Mouse (Mus musculus) forebrain, embryonic 10.5 days (tissue): ENCODE results near the gene Pcsk4. TPM values are rescaled to one million over a fixed set of nuclear protein-coding genes. Genes with fewer than 3 reads are reported as not detected.
A peak's percentile ranks its signal among the peaks of the same experiment; 100 is the strongest.

ENCODE experiments used
- DNase-seq: peaks from one replicate; pipeline ENCODE4 v3.0.0-alpha.2; 2017; ENCODE audit warnings: low spot score; ENCODE audit errors: extremely low spot score
- H3K27ac ChIP-seq: fragments of 300-500 bp; sonication (generic); 2 replicates; pipeline ENCODE4 v1.5.1; 2016; ENCODE audit warnings: mild to moderate bottlenecking
- H3K27me3 ChIP-seq: fragments of 300-500 bp; sonication (generic); 2 replicates; pipeline ENCODE4 v1.6.1; 2016; ENCODE audit warnings: mild to moderate bottlenecking; ENCODE audit not compliant: poor library complexity, severe bottlenecking
- H3K36me3 ChIP-seq: fragments of 300-500 bp; sonication (generic); replicated peaks from 2 replicates; pipeline ENCODE4 v1.6.1; 2016; ENCODE audit warnings: mild to moderate bottlenecking, moderate library complexity
- H3K4me1 ChIP-seq: fragments of 300-500 bp; sonication (generic); 2 replicates; pipeline ENCODE4 v1.6.1; 2016
- H3K4me3 ChIP-seq: fragments of 300-500 bp; sonication (generic); 2 replicates; pipeline ENCODE4 v1.5.1; 2016; ENCODE audit warnings: mild to moderate bottlenecking, moderate library complexity
- H3K9me3 ChIP-seq: fragments of 300-500 bp; sonication (generic); 2 replicates; pipeline ENCODE4 v1.6.1; 2016; ENCODE audit warnings: mild to moderate bottlenecking, moderate library complexity
- WGBS: fragments of 180-500 bp; shearing (Covaris S2); methylation state at CpG from one replicate; pipeline ENCODE4 v1.1.7; 2016; 5-methylcytosine and 5-hydroxymethylcytosine counted together
- polyA plus RNA-seq: library from polyadenylated mRNA; unstranded; fragments of >200 nt; fragmentation: Nextera tagmentation; extraction: Ambion mirVana; gene quantifications from 2 replicates; pipeline ENCODE4 v1.2.1, GENCODE M21; 2016

The Pcsk4 gene
- polyA plus RNA-seq, 1 experiment from 2014 or later: 6.7 TPM

DNA sequence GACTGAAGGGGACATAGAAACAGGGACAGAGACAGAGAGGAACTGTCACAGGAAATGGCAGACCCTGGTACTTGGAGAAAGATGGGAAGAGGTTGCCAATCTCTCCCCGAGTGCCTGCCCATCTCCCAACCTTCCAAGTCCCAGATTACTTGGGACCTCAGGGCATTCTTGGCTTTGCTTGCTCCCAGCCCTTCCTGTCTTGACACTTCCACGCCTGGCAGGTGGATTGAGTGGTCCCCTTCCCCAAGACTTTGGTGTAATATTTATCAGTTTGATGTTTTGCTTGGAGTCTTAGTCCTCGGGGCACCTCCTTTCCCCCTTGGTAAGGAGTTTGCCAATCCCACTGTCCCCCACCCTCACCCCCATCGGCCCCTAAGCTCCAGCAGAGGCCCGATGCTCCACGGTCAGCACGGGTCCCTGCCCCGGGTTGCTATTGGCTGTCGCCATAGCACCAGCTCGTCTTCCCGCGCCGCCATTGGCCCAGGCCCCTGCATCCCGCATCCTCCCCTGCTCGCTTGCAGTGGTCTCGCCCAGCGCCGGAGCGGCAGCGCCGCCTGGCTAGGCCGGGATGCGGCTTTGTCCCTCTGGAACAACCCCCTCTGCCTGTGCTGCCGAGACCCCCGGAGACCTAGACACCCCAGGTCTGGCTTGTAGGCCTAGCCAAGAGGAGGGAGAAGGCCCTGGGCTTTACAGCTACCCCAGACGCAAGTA is 30.6 kb downstream of the Pcsk4 start:
- H3K9me3 ChIP-seq: no peaks in the 10 kb centered on the region
- peak; percentile 92 for DNase-seq
- peak overlapping the region; percentile 57 for H3K4me3 ChIP-seq
- peaks cover 92% of the 10 kb centered on the region for H3K4me1 ChIP-seq
- peak overlapping the region; percentile 89 for H3K27ac ChIP-seq
- H3K27me3 ChIP-seq: peaks cover 72% of the 10 kb centered on the region
- peaks cover 33% of the 10 kb centered on the region for H3K36me3 ChIP-seq
- 5% methylated on average over 26 of the region's 26 CpGs for WGBS

- Histone ChIP-seq H3K27ac (peak overlapping the region; percentile 89), H3K4me3 (0 out of 2 replicates have a peak overlapping the region, but pooled peaks have one; percentile 9), H3K4me1 (peaks cover 97% of the 10 kb centered on the region), H3K36me3 (peaks cover 36% of the 10 kb centered on the region), H3K9me3 (no peaks in the 10 kb centered on the region), H3K27me3 (peaks cover 63% of the 10 kb centered on the region)
- WGBS: 79% methylated on average over 8 of the region's 8 CpGs
- DNase-seq: no peak
These were observed 31.7 kb downstream of the Pcsk4 start for GRCm38 (mm10) chr10:80297526-80298133.

DNA sequence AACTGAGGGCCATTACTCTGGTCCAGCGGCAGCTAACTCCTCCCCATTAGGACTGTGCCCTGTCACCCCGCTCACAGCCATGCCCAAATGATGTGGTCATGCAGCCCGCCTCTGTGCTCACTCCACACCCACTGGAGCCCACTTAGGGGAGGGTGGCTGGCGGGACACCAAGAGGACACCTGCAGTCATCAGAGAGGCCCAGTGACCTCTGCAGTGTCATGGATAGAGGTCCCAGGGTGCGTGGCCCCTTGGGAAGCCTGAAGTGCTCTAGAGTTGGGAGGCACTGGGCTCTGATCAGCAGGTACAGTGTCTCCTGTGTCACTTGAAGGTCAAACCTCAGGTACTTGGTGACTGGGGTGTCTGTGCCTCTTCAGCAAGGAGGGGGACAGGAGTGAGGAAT is 32.5 kb downstream of the Pcsk4 start:
- 85% methylated on average over 5 of the region's 5 CpGs for WGBS
- Histone ChIP-seq H3K4me3 (peak overlapping the region; percentile 58; the same call in 1 of the 2 replicates), H3K9me3 (no peaks in the 10 kb centered on the region), H3K27me3 (peaks cover 55% of the 10 kb centered on the region), H3K4me1 (peaks cover 93% of the 10 kb centered on the region), H3K36me3 (peaks cover 28% of the 10 kb centered on the region), H3K27ac (peak overlapping the region; percentile 85)
- no peak for DNase-seq

DNA sequence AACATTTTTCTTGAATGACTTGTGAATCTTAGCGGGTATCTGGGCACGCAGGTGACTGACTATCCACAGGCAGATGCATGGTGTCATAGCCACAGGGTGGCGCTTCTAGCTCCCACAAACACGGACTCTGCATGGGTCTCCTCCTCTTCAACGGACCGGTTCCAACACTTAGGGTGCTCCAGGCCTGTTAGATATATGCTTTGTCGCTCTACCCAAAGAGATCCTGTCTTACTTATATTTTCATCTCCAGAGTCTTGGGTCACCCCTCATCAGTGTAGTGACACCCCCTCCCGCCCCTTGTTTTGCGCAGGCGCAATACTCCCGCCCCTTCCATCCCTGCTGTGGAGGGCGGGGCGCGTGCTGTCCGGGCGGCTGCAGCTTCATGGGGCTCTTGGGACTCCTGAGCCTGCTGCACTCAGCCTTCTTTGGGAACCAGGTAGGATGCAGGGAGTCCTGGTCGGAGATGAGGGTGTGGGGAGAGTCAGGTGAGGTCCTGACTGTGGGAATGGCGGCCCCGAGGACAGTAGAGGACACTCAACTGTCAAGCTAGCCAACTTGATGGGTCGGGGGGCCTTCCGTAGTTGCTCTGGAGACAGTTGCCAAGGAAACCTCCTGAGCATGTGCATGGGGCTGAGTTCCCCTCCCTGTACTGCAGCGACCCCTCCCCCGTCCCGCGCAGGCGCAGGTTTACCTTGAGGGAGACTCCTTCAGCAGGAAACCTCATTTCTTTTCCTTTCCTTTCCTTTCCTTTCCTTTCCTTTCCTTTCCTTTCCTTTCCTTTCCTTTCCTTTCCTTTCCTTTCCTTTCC is 33.5 kb downstream of the Pcsk4 start, which contains the start of gene Apc2:
Gene Apc2 (plus strand): TSS at position 360 of the 808 bp plus-strand sequence.
- Histone ChIP-seq H3K4me3 (peak within 1 kb of the TSS; percentile 98), H3K27ac (peak within 1 kb of the TSS; percentile 85), H3K4me1 (peaks cover 84% of the 10 kb centered on the region), H3K36me3 (peaks cover 26% of the 10 kb centered on the region), H3K9me3 (no peaks in the 10 kb centered on the region), H3K27me3 (peaks cover 45% of the 10 kb centered on the region)
- WGBS: 1% methylated on average over 26 of the region's 26 CpGs
- peak; percentile 81 for DNase-seq

DNA sequence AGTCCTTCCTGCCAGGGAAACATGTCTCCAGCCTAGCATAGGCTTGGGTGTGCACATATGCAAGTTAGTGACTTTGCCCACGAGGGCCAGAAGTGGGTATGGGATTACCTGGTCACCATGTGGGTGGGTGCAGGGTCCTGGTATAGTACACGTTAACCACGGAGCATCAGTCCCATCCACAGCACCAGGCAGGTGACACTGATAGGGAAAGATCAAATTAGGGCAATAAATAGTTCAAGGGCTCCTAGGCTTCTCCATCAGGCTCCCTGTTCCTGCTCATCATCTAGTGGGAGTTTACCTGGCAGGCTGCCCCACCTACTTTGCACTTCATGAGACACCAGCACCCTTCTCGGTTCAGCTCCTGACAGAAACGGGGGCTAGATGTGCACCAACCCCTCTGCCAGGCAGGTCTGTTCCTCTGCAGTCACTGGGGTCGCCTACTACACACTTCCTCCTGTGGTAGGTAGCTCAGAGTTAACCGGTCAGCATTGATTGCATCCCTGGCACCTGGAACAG is 34.5 kb downstream of the Pcsk4 start:
- H3K27me3 ChIP-seq: peaks cover 36% of the 10 kb centered on the region
- WGBS: 46% methylated on average over 7 of the region's 7 CpGs
- no peaks in the 10 kb centered on the region for H3K9me3 ChIP-seq
- DNase-seq: no peak
- H3K4me3 ChIP-seq: peak overlapping the region; percentile 98
- H3K36me3 ChIP-seq: peaks cover 26% of the 10 kb centered on the region
- 0 out of 2 replicates have a peak overlapping the region, but pooled peaks have one; percentile 30 for H3K27ac ChIP-seq
- H3K4me1 ChIP-seq: peaks cover 74% of the 10 kb centered on the region

DNA sequence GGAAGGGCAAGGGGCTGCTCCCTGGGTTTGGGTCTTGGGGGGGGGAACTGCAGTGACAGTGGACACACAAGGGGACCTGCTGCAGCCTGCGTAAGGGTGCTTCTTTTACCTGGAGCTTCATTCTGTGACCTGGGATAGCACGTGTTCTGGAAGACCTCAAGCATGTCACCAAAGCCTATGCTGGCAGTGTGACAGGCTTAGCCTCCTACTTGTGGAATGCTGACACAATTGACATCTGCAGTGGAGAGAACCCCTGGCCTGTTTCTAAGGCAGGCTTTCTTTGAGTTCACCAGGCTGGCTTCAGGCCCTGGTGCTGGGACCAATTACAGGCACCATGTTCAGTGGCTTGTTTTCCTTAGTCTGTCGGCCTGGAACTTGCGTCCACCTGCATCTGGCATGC is 35.0 kb downstream of the Pcsk4 start:
- Histone ChIP-seq H3K4me1 (peaks cover 69% of the 10 kb centered on the region), H3K27me3 (peaks cover 30% of the 10 kb centered on the region), H3K4me3 (peak overlapping the region; percentile 98), H3K27ac (0 out of 2 replicates have a peak overlapping the region, but pooled peaks have one; percentile 30), H3K9me3 (no peaks in the 10 kb centered on the region), H3K36me3 (peaks cover 27% of the 10 kb centered on the region)
- DNase-seq: no peak
- WGBS: 73% methylated on average over 4 of the region's 4 CpGs

GRCm38 (mm10) chr10:80293325-80293724 is 36.0 kb downstream of the Pcsk4 start:
- no peak for DNase-seq
- WGBS: 33% methylated on average over 14 of the region's 14 CpGs
- H3K27ac ChIP-seq: peak overlapping the region; percentile 99
- H3K4me3 ChIP-seq: peak overlapping the region; percentile 98
- no peaks in the 10 kb centered on the region for H3K9me3 ChIP-seq
- H3K27me3 ChIP-seq: peaks cover 20% of the 10 kb centered on the region
- H3K36me3 ChIP-seq: peaks cover 37% of the 10 kb centered on the region
- H3K4me1 ChIP-seq: peaks cover 59% of the 10 kb centered on the region

DNA sequence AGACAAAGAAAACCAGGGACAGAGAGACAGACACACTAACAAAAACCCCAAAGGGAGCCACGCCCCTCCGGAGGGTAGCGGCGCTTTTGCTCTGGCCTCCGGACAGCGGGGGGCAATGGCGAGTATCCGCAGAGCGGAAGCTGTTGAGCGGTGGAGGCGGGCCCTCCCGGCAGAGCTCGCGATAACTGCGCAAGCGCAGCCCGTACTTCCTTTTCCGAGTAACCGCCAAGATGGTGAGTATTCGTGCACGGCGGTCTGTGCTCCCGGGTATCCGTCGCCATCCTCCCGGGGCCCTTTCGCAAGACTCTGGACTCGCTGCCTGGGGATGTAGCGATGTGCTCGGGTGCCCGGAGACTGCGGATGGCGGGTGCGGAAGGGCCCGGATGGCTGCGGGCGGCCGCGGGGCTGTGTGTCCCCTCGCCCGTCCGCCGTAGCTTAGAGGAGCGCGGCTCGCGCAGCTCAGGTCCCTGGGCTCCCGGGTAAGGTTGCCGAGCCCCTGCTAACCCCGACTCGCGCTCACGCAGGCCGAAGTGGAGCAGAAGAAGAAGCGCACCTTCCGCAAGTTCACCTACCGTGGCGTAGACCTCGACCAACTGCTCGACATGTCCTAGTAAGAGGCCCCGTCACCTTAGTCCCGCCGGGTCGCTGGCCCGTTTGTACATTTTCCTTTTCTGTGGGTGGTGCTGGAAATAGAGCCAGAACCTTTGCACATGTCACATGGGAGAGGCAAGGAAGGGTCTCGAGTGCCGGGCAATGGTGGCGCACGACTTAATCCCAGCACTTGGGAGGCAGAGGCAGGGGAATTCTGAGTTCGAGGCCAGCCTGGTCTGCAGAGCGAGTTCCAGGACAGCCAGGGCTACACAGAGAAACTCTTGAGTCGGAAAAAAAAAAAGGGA is 36.8 kb downstream of the Pcsk4 start, which contains the start of gene Rps15:
Gene Rps15 (plus strand): TSS at position 203 of the 896 bp plus-strand sequence.
- Histone ChIP-seq H3K4me1 (peaks cover 52% of the 10 kb centered on the region), H3K9me3 (no peaks in the 10 kb centered on the region), H3K36me3 (peaks cover 45% of the 10 kb centered on the region), H3K27ac (peak within 1 kb of the TSS; percentile 99), H3K27me3 (peaks cover 12% of the 10 kb centered on the region), H3K4me3 (peak within 1 kb of the TSS; percentile 98)
- peak; percentile 97 for DNase-seq
- under 1% methylated on average over 72 of the region's 72 CpGs for WGBS

DNA sequence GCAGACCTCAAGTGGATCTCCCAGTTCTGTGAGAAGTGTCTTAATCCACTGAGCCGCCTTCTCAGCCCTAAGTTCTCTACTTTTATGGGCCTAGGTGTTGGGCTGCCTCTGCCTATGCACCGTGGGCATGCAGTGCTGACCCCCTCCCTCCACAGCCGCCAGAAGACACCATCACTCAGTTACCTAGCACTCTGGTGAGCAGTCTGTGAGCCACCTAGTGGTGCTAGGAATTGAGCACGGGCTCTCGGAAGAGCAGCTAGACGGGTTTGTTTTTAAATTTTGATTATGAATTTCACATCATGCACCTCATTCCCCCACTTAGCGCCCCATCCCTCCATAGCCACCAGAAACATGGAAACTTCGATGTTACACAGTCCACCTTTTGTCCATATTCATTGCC is 40.6 kb downstream of the Pcsk4 start:
- H3K27ac ChIP-seq: no peak overlapping the region
- 71% methylated on average over 8 of the region's 8 CpGs for WGBS
- H3K4me1 ChIP-seq: peaks cover 21% of the 10 kb centered on the region
- no peak overlapping the region for H3K4me3 ChIP-seq
- no peak for DNase-seq
- peaks cover 68% of the 10 kb centered on the region for H3K36me3 ChIP-seq
- no peaks in the 10 kb centered on the region for H3K27me3 ChIP-seq
- H3K9me3 ChIP-seq: no peaks in the 10 kb centered on the region

- Histone ChIP-seq H3K4me1 (peaks cover 15% of the 10 kb centered on the region), H3K9me3 (no peaks in the 10 kb centered on the region), H3K36me3 (peaks cover 68% of the 10 kb centered on the region), H3K27ac (no peak overlapping the region), H3K27me3 (no peaks in the 10 kb centered on the region), H3K4me3 (no peak overlapping the region)
- WGBS: 94% methylated on average over 12 of the region's 12 CpGs
- no peak for DNase-seq
These were observed 41.2 kb downstream of the Pcsk4 start for GRCm38 (mm10) chr10:80288097-80288496.

DNA sequence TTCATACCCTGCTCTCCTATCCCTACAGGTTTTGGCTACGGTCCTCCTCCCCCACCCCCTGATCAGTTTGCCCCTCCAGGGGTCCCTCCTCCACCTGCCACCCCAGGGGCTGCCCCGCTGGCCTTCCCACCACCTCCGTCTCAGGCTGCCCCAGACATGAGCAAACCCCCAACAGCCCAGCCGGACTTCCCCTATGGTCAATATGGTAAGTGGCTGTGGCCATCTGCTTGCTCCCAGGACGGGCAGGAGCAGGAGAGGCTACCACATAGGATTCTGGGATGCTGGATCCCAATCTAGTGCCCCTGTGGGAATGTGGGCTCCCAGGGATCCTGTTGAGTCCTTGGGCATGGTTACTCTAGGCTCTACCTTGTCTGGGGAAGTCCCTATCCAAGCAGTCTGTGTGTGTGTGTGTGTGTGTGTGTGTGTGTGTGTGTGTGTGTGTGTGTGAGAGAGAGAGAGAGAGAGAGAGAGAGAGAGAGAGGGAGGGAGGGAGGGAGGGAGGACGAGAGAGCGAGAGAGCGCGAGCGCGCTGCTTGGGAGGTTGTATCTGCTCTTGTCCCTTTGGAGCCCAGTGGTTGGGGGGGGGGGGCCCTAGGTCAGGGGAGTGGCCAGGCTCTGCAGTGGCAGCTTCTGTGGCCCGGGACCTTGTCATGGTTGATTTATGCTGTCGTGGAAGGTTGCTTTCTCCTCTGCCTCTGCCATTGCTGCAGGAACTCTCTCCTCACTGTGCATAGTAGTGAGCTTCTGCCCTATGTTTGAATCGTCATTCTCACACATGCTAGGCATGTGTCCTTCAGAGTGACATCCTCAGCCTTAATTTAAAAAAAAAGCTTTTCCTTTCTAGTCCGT is 43.9 kb downstream of the Pcsk4 start:
- WGBS: 88% methylated on average over 14 of the region's 15 CpGs
- Histone ChIP-seq H3K27me3 (no peaks in the 10 kb centered on the region), H3K36me3 (peaks cover 90% of the 10 kb centered on the region), H3K27ac (no peak overlapping the region), H3K4me1 (peaks cover 8% of the 10 kb centered on the region; the same call in 1 of the 2 replicates), H3K9me3 (no peaks in the 10 kb centered on the region), H3K4me3 (no peak overlapping the region)
- DNase-seq: no peak
